Mouse (Mus musculus) brain, adult 10 weeks (tissue): ENCODE results near the gene Triobp. TPM values are rescaled to one million over a fixed set of nuclear protein-coding genes. Genes with fewer than 3 reads are reported as not detected.

Experiments
- polyA plus RNA-seq: library from polyadenylated mRNA; stranded (reverse); fragments of 350-450 nt; fragmentation: Illumina TruSeq; extraction: RNeasy Lipid Tissue Mini Kit (QIAGEN cat#74804); gene quantifications from one replicate; pipeline ENCODE4 v1.2.3, GENCODE M21; 2015; ENCODE audit warnings: low read depth, low replicate concordance

Triobp gene
- polyA plus RNA-seq, result 7.6 TPM

GRCm38 (mm10) chr15:78947657-78948056, at the start of gene Triobp:
Gene Triobp, plus strand, starts transcription at chr15:78947724.

GRCm38 (mm10) chr15:78899409-78899739, 48.1 kb upstream of the Triobp start, which contains the start of gene Gm49510:
Gene Gm49510, plus strand, starts transcription at chr15:78899667.

DNA sequence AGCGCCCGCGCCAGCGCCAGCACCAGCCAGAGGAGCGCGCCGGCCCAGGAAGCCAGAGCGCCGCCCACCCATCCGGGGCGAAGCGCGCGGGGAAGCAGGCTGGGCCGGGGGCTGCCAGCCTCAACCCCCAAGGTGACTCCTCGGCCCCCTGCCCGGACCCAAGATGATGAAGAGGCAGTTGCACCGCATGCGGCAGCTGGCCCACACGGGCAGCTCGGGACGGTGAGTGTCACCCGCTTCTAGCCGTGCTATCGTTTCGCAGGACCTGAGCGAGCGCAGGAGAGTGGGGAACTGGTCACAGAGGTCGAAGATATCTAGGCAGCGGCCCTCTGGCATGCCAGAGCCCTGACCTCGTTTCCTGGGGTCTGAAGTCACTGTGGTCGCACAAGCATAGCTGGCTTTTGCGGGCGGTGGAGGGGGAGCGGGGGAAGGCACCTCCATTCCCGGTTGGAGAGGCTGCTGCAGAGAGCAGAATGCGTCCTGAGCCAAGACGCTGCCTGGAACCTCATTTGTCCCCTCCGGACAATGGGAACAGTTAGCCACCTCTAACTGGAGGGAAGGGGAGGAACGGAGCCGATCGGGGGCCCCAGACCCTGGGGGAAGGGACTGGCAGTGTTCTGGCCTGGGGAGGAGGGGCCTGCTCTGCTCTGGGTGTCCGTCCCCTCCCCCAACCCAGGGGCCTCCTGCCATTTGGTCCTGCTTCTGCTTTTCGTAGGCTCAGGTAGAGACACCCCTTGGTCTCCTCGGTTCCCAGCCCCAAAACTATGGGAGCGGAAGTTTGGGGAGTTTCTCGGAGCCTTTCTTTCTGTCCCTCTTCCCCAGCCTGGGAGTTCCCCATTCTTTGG, 47.6 kb upstream of the Triobp start, which contains the start of gene Sh3bp1:
Gene Sh3bp1, plus strand, starts transcription at position 29 of the 845 bp plus-strand sequence.

DNA sequence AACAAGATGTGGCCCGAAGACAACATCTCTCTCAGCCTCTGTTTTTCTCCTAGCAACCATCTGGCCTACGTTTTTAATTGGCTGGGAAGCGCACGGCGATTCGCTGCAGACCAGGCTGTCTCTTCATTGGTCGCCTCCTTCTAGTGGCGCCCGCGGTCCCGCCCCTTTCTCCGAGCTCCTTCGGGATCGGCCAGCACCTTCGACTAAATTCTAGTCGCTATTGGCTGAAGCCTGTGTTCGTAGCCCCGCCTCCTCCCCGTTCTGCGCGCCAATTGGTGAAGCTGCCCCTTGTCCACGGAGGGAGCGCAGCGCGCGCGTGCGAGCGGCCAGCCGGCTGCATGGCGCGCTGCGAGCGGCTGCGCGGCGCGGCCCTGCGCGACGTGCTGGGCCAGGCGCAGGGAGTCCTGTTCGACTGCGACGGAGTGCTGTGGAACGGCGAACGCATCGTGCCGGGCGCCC, 33.9 kb upstream of the Triobp start, which contains the start of gene Pdxp:
Gene Pdxp, plus strand, starts transcription at position 288 of the 459 bp plus-strand sequence.

GRCm38 (mm10) chr15:78926021-78926919, 21.3 kb upstream of the Triobp start, which contains the start of gene Lgals1:
Gene Lgals1, plus strand, starts transcription at chr15:78926725.

GRCm38 (mm10) chr15:78934784-78935320, 12.7 kb upstream of the Triobp start, which contains the start of gene Nol12:
Gene Nol12, plus strand, starts transcription at chr15:78934933.

DNA sequence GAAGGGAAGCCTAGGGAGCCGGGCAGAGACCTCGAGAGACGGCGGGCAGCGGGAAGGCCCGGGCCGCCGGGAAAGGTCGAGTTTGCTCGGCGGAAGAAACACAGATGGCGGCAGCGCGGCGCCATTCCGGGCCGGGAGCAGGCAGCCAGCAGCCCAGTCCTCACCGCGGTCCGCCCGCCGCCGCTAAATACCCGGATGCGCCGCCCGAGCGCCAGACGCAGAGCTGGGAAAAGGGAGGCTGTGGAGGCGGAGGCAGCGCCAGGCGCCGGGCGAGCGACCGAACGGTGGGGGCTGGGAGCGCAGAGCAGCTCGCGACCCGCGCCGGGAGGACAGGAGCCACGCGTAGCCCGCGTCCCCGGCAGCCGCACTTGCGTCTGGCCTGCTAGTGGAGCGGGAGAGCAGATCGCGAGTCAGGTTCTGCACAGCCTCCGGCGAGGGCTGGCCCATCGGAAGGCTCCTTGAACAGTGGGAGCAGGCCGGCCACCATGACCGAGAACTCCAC, 80.8 kb downstream of the Triobp start, which contains the start of gene H1f0:
Gene H1f0, plus strand, starts transcription at position 214 of the 502 bp plus-strand sequence.

GRCm38 (mm10) chr15:79041585-79041984, 94.1 kb downstream of the Triobp start, which contains the start of gene Galr3:
Gene Galr3, plus strand, starts transcription at chr15:79041885.

Other genes starting within 250 kb of the Triobp start
- gene Elfn2, start 229.0 kb upstream of the Triobp start, polyA plus RNA-seq, result 49.3 TPM
- 3.7 TPM for gene Mfng, start 174.2 kb upstream of the Triobp start, polyA plus RNA-seq
- gene Card10, start 144.7 kb upstream of the Triobp start, polyA plus RNA-seq, result 3.1 TPM
- gene Cdc42ep1, start 105.1 kb upstream of the Triobp start, polyA plus RNA-seq, result 21.6 TPM
- not detected for gene Lgals2, start 92.2 kb upstream of the Triobp start, polyA plus RNA-seq
- 48.9 TPM for gene Gga1, start 70.5 kb upstream of the Triobp start, polyA plus RNA-seq
- gene Gm49510, start 48.1 kb upstream of the Triobp start, polyA plus RNA-seq, result not detected
- gene Sh3bp1, start 48.0 kb upstream of the Triobp start, polyA plus RNA-seq, result 21.5 TPM
- gene Pdxp, start 33.8 kb upstream of the Triobp start, polyA plus RNA-seq, result 188 TPM
- gene Lgals1, start 21.0 kb upstream of the Triobp start, polyA plus RNA-seq, result 46.4 TPM
- 42.8 TPM for gene Nol12, start 12.8 kb upstream of the Triobp start, polyA plus RNA-seq
- 136 TPM for gene H1f0, start 80.7 kb downstream of the Triobp start, polyA plus RNA-seq
- gene Galr3, start 94.2 kb downstream of the Triobp start, polyA plus RNA-seq, result not detected
- 20.0 TPM for gene Ankrd54, start 115.2 kb downstream of the Triobp start, polyA plus RNA-seq
- 88.2 TPM for gene Eif3l, start 127.5 kb downstream of the Triobp start, polyA plus RNA-seq
- 24.2 TPM for gene Micall1, start 161.2 kb downstream of the Triobp start, polyA plus RNA-seq
- 122 TPM for gene Polr2f, start 193.3 kb downstream of the Triobp start, polyA plus RNA-seq
- 13.7 TPM for gene 1700088E04Rik, start 193.5 kb downstream of the Triobp start, polyA plus RNA-seq
- 34.4 TPM for gene Sox10, start 217.5 kb downstream of the Triobp start, polyA plus RNA-seq